Mouse (Mus musculus): Measurements from ENCODE around the gene Cdx4. TPM values are rescaled to one million over a fixed set of nuclear protein-coding genes. Genes with fewer than 3 reads are reported as not detected.
A peak's percentile ranks its signal among the peaks of the same experiment; 100 is the strongest.

The Cdx4 gene
- polyA plus RNA-seq, 1 experiment from 2014 or later, result not detected

DNA sequence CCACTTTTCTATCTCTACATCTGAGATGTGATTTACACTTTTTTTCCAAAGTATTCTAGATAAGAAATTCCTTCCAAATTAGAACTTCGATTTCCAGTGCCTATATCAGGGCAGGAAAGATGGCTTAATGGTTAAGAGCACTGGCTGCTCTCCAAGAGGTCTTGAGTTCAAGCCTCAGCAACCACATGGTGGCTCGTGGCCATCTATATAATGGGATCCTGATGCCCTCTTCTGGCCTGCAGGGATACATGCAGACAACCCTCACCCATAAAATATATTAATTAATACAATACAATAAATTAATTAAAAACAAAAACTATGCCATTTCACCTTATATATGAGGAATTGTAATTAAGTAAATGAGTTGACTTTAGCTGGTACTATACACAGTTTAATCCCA lies 50.0 kb downstream of the Cdx4 start:
- H3K27me3 ChIP-seq (replicated peaks; ENCODE audit: insufficient read depth, low read length), result no peaks in the 10 kb centered on the region; the same call in 1 of the 2 replicates
- WGBS, result 56% methylated on average over 2 of the region's 2 CpGs

DNA sequence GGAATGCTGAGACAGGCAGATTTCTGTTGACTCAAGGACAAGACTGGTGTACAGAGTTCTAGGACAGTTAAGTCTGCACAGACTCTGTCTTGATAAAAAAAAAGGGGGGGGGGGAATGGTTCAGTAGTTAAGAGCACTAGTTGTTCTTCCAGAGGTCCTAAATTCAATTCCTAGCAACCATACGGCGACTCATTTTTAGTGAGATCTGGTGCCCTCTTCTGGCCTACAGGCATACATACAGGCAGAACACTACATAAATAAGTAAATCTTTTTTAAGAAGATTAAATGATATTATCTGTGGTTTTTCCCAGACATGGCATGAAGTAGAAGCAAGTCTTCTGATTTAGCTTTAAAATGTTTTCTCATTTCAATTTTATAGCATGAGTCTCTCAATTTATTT lies 50.4 kb downstream of the Cdx4 start:
- no peaks in the 10 kb centered on the region; the same call in 1 of the 2 replicates for H3K27me3 ChIP-seq (replicated peaks; ENCODE audit: insufficient read depth, low read length)
- no peaks in the 10 kb centered on the region for H3K9me3 ChIP-seq (ENCODE audit: low read length)
- TF ChIP-seq CTCF (IDR thresholded peaks at IDR 0.05) (peak; percentile 59), EP300 (IDR thresholded peaks at IDR 0.05) (no peak)
- no peak overlapping the region for H3K27ac ChIP-seq (ENCODE audit: low read length)
- ATAC-seq, result peak; percentile 30; the same call in 1 of the 2 replicates
- no peaks in the 10 kb centered on the region for H3K36me3 ChIP-seq (ENCODE audit: insufficient read depth, low read length)
- no peak overlapping the region for H3K4me3 ChIP-seq (ENCODE audit: low read depth, low read length)
- no peak overlapping the region for H3K9ac ChIP-seq (replicated peaks; ENCODE audit: low read depth)
- WGBS, result 33% methylated on average over 2 of the region's 2 CpGs
- no peaks in the 10 kb centered on the region for H3K4me1 ChIP-seq (ENCODE audit: insufficient read depth, low read depth, low read length)
- H3K4me2 ChIP-seq (replicated peaks; ENCODE audit: low read depth, low read length), result no peak overlapping the region
- DNase-seq (ENCODE audit: low spot score), result peak; percentile 25

More for the DNA sequence above, 50.0 kb downstream of the Cdx4 start:
- Histone ChIP-seq H3K27ac (ENCODE audit: low read length) (no peak overlapping the region), H3K9ac (replicated peaks; ENCODE audit: low read depth) (no peak overlapping the region), H3K4me2 (replicated peaks; ENCODE audit: low read depth, low read length) (no peak overlapping the region), H3K9me3 (ENCODE audit: low read length) (no peaks in the 10 kb centered on the region), H3K36me3 (ENCODE audit: insufficient read depth, low read length) (no peaks in the 10 kb centered on the region), H3K4me3 (ENCODE audit: low read depth, low read length) (no peak overlapping the region), H3K4me1 (ENCODE audit: insufficient read depth, low read depth, low read length) (no peaks in the 10 kb centered on the region)
- ATAC-seq (no peak), DNase-seq (ENCODE audit: low spot score) (no peak)
- TF ChIP-seq CTCF (IDR thresholded peaks at IDR 0.05) (peak; percentile 49), EP300 (IDR thresholded peaks at IDR 0.05) (no peak)

DNA sequence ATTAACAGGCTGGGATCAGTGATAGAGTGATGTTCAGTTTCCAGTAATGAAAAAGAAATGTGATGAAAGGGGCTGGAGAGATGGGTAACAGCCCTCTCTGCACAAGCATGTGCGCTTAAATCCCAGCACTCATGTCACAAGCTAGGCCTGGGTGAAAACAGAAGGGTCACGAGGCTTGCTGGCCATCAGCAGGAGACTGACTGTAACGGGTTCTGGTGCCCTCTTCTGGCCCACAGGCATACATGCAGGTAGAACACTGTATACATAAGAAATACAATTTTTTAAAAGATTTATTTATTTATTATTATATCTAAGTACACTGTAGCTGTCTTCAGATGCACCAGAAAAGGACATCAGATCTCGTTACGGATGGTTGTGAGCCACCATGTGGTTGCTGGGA lies 53.1 kb downstream of the Cdx4 start:
- Histone ChIP-seq H3K4me3 (ENCODE audit: low read depth, low read length) (no peak overlapping the region), H3K27me3 (replicated peaks; ENCODE audit: insufficient read depth, low read length) (no peaks in the 10 kb centered on the region), H3K27ac (ENCODE audit: low read length) (no peak overlapping the region), H3K36me3 (ENCODE audit: insufficient read depth, low read length) (no peaks in the 10 kb centered on the region), H3K9ac (replicated peaks; ENCODE audit: low read depth) (no peak overlapping the region), H3K4me2 (replicated peaks; ENCODE audit: low read depth, low read length) (no peak overlapping the region), H3K4me1 (ENCODE audit: insufficient read depth, low read depth, low read length) (no peaks in the 10 kb centered on the region), H3K9me3 (ENCODE audit: low read length) (no peaks in the 10 kb centered on the region)
- DNase-seq (ENCODE audit: low spot score) (peak; percentile 36), ATAC-seq (no peak)
- WGBS, result 62% methylated on average over 5 of the region's 5 CpGs
- TF ChIP-seq EP300 (IDR thresholded peaks at IDR 0.05), result no peak
- TF ChIP-seq CTCF (IDR thresholded peaks at IDR 0.05), result peak; percentile 60

Other genes starting within 250 kb of the Cdx4 start
- 0.54 and 0.67 TPM in 2 replicates for gene Nap1l2, start 134.8 kb upstream of the Cdx4 start, polyA plus RNA-seq (2015; fragmentation: Nextera tagmentation; extraction: Ambion mirVana)
- 0.66 and 1.0 TPM in 2 replicates for gene Chic1, start 35.1 kb downstream of the Cdx4 start, polyA plus RNA-seq (2015; fragmentation: Nextera tagmentation; extraction: Ambion mirVana)
- 0.35 and 0.39 TPM in 2 replicates for gene Tsx, start 93.1 kb downstream of the Cdx4 start, polyA plus RNA-seq (2015; fragmentation: Nextera tagmentation; extraction: Ambion mirVana)
- not detected in 2 replicates for gene Gm26992, start 100.6 kb downstream of the Cdx4 start, polyA plus RNA-seq (2015; fragmentation: Nextera tagmentation; extraction: Ambion mirVana)

All from lung, postnatal 0 days (tissue).